Mouse (Mus musculus) cerebellum, adult 11-12 months (tissue): ENCODE measurements around the gene Hspa12a.

Experiments
- DNase-seq: peaks from one replicate; pipeline ENCODE4 v3.0.0; 2022

Gene Hspa12a

GRCm38 (mm10) chr19:58818571-58819415, 124.7 kb downstream of the Hspa12a start:
- no peak for DNase-seq

GRCm38 (mm10) chr19:58817398-58817797, 126.1 kb downstream of the Hspa12a start:
- DNase-seq = no peak

DNA sequence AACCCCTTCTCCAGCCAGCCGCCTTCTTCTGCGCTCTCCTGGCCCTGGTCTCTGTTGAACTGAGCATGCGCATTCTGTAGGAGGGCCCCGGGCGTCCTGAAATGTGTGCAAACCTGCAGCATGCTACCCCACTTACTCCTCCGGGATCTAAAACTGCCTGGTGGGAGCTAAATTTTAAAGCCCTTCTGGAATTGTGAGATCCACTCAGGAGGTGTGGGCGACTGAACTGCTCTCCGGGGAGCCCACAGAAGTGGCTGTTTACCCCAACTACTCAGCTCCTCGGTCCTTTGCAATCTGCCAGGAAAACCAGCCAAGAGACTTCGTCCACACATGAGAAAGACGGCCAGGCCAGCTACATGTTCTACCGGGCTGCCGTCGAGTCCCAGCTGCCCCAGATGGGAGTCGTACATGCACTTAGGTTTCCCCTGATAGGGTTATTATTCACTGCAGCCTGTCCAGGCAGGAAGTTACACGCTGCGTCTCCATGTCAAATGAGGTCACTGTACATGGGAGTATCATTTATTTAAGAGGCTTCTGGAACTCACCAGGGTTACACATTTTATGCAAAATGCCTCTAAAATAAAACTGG, 126.9 kb downstream of the Hspa12a start:
- no peak for DNase-seq

DNA sequence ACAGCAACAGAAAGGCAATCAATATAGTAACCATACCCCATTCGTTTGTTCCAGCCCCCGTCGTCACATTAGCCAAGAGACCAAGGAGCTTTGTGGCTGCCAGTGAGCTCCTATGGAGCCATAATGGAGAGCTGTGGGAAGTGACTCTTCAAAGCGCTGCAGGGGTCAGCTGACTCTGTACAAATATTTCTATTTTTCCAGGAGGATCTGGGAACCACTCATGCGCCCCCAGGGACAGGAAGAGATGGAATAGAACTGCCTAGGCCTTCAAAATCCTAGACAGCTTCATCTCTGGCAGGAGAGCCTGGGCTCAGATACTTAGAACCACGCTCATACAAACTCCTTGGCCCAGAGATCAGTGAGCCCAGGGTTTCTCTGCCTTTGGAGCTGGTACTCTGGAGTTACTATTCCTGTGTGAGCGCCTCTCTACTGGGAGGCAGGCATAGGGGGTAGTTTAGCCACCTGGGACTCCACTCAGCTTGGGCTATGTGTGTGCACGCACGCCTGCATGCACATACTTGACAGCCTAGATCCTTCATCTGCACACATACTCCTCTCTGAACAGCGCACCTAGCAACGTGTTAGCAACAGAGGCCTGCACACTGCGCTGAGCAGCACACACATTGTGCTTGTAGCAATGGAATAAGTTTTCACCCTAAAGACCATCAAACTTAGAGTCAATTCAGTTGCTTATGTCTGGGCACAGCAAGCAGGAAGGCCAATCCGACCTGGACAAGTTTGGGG, 128.1 kb downstream of the Hspa12a start:
- no peak for DNase-seq

DNA sequence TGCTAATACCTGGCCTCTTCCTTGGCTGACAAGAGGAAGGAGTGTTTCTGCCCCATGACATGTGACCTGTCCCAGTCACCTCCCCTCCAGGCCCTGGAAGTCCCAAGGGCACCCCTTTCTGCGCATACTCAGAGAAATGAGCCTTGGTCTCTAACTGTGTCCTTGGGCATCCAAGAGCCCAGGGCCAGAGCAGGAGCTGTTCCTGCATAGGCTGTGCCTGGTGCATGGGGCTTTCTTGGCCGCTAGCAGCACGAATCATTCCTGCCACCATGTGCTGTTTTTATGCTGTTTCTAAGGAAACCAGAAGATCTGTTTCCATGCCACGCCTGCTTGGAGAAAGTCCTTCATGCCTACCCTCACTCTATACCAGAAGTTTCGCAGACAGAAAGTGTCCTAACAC, 132.9 kb downstream of the Hspa12a start:
- DNase-seq = no peak

GRCm38 (mm10) chr19:58808864-58809263, 134.6 kb downstream of the Hspa12a start:
- no peak for DNase-seq

DNA sequence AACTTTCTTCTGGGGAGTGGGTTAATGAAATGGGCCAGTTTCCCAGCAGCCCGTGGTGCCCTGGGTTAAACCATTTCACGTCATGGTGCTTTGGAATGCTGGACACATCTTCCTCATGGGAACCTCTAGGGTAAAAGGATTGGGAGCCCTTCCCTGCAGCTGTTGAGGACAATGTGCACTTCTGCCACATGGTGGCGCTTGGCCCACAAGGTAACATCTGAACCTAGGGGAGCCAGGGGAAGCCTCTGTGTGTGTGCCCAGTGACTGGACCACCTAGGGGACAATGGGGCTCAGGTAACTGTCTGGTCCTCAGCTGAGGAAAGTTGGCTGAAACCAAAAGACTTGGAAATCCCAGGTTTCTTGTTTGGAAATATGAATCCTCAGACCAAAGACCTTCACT, 137.1 kb downstream of the Hspa12a start:
- DNase-seq = peak; percentile 54

- no peak for DNase-seq
These were observed 138.2 kb downstream of the Hspa12a start for GRCm38 (mm10) chr19:58805191-58805779.

DNA sequence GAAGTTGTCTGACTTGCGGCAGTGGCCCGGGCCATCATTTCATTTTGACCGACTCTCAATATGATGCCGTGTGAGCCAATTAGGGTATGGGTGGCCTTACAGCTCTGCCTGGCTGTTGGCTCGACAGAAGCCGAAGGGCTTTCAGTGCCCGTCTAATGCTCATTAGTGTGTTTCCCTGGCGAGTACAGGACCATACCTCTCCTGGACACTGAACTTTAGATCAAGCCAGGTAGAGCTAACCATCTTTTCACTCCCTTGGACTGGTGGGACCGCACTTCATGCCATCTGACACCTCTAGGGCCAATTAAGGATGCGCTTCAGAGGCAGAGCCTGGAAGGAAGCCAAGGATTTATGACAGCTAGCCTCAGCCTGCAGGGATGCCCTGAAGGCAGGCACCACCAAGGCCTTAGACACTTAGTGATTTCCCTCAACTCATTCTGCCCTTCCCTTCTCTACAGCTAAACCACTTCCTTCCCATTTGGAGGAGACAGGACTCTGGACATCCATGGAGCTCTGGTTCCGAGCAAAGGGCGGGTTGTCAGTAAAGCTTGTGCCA, 148.3 kb downstream of the Hspa12a start:
- no peak for DNase-seq

DNA sequence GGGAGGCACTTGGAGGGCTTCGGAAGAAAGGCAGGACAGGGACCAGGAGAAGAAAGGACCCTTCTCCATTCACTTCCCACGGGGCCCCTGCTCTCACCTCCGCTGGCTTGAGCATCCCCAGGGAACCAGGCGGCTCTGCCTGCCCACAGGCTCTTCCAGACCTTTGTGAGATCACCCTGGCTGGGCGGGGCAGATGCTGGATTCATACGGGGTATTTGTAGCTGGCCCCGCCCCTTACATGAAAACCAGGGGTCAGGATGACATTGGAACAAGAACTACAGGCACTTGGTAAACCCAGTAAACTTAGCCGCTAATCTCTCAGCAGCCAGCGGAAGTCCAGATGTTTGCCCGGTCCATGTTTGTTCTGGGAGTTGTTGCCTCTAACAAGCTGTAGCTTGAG, 149.2 kb downstream of the Hspa12a start, which contains the start of gene 1700019N19Rik:
Gene 1700019N19Rik, minus strand, starts transcription at position 178 of the 400 bp plus-strand sequence.
- no peak for DNase-seq

- no peak for DNase-seq
These were observed 154.3 kb downstream of the Hspa12a start for GRCm38 (mm10) chr19:58789194-58789593.

GRCm38 (mm10) chr19:58783938-58784337, 159.5 kb downstream of the Hspa12a start:
- DNase-seq = no peak

GRCm38 (mm10) chr19:58781566-58781965, 161.9 kb downstream of the Hspa12a start:
- no peak for DNase-seq

- no peak for DNase-seq
These were observed 167.0 kb downstream of the Hspa12a start for GRCm38 (mm10) chr19:58776461-58776860.

- no peak for DNase-seq
These were observed 176.1 kb downstream of the Hspa12a start for GRCm38 (mm10) chr19:58767329-58767728.

DNA sequence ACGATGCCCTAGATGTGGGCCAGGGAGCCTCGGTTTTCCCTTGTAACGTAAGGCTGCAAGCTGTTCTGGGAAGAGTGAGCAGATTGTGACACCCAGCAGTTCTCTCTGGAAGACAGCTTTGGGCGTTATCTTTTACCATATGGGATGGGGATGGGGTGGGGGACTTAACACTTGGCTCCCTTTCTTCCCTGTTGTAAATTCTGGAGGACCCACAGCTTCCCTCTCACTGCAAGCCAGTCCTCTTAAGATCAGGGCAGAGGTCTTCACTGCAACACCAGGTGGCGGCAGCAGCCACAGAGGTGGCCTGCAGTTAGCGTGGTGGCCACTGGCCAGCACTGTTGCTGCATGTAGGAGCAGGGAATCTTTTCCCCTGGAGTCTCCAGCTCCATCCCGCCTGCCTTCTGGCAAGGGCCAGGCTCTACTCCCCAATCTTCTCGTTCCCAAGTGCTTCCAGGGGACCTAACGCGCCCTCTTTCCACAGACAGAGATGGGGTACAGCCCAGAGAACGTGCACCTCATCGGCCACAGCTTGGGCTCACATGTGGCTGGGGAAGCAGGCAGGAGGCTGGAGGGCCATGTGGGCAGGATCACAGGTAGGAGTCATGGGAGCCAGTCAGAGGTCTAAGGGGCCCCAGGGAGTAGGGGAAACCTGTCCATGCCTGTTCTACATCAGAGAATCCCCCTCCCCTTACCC, 180.5 kb downstream of the Hspa12a start:
- no peak for DNase-seq

GRCm38 (mm10) chr19:58762316-58762715, 181.1 kb downstream of the Hspa12a start:
- no peak for DNase-seq

DNA sequence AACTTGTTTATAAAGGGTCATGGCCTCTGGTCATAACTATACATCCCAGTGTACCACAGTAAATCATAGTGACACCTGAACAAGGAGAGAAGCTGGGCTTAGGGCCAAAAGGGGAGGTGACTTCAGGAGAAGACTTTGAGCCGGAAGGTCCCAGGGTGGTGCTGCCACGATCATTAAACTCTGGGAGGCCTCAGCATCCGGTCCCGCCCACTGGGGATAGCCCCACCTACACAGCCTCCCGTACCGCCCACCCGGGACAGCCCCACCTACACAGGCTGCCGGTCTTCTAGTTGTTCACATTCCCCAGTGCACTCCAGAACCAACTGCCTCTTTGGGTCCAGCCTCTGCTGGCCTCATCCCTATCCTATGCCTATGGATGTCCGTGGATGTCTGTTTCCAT, 184.0 kb downstream of the Hspa12a start, which contains the start of gene Pnliprp2:
Gene Pnliprp2, plus strand, starts transcription at position 297 of the 400 bp plus-strand sequence.
- DNase-seq = no peak

- DNase-seq = no peak
These were observed 184.6 kb downstream of the Hspa12a start for GRCm38 (mm10) chr19:58758871-58759270.

GRCm38 (mm10) chr19:58751504-58751903, 191.9 kb downstream of the Hspa12a start:
- DNase-seq = no peak

GRCm38 (mm10) chr19:58750822-58751221, 192.6 kb downstream of the Hspa12a start:
- no peak for DNase-seq

- no peak for DNase-seq
These were observed 195.9 kb downstream of the Hspa12a start for GRCm38 (mm10) chr19:58747498-58748000.
